Mouse (Mus musculus): ENCODE data around the gene Rab31. TPM values are rescaled to one million over a fixed set of nuclear protein-coding genes. Genes with fewer than 3 reads are reported as not detected.

The Rab31 gene
- polyA plus RNA-seq, 1 experiment from 2014 or later, result 60.8 TPM

GRCm38 (mm10) chr17:65726274-65726673, 46.3 kb downstream of the Rab31 start:
- H3K4me3 ChIP-seq, result no peak overlapping the region
- peak; percentile 38 for DNase-seq (ENCODE audit: low spot score)
- H3K36me3 ChIP-seq, result peaks cover 15% of the 10 kb centered on the region
- peaks cover 12% of the 10 kb centered on the region for H3K4me1 ChIP-seq (replicated peaks)
- no peaks in the 10 kb centered on the region for H3K9me3 ChIP-seq
- WGBS, result 85% methylated on average over 6 of the region's 6 CpGs
- H3K27ac ChIP-seq, result no peak overlapping the region
- no peaks in the 10 kb centered on the region for H3K27me3 ChIP-seq (ENCODE audit: insufficient read depth, poor library complexity, severe bottlenecking)

GRCm38 (mm10) chr17:65725814-65726213, 46.7 kb downstream of the Rab31 start:
- WGBS, result 44% methylated on average over 2 of the region's 2 CpGs
- no peak overlapping the region for H3K4me3 ChIP-seq
- H3K36me3 ChIP-seq, result peaks cover 18% of the 10 kb centered on the region
- H3K27me3 ChIP-seq (ENCODE audit: insufficient read depth, poor library complexity, severe bottlenecking), result no peaks in the 10 kb centered on the region
- peak overlapping the region; percentile 70; the same call in 1 of the 2 replicates for H3K27ac ChIP-seq
- DNase-seq (ENCODE audit: low spot score), result no peak
- no peaks in the 10 kb centered on the region for H3K9me3 ChIP-seq
- H3K4me1 ChIP-seq (replicated peaks), result peaks cover 12% of the 10 kb centered on the region

DNA sequence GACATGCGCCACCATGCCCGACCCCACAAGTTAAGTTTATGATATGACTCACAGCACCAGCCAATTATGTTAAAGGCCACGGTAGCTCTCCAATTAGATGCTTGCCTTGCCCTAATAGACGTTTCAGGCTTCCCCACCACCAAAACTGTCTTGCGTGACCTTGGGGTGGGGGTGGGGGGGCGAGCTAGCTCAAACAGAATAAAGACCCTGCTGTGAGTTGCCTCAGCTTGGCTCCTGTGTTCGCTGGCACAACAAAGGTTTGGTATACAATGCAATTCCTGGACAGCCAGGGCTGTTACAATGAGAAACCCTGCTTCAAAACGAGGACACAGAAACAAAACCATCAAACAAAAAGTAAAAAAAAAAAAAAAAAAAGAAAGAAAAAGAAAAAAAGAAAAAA, 47.2 kb downstream of the Rab31 start:
- peaks cover 12% of the 10 kb centered on the region for H3K4me1 ChIP-seq (replicated peaks)
- peaks cover 22% of the 10 kb centered on the region for H3K36me3 ChIP-seq
- H3K4me3 ChIP-seq, result no peak overlapping the region
- WGBS, result 38% methylated on average over 8 of the region's 8 CpGs
- peak; percentile 21 for DNase-seq (ENCODE audit: low spot score)
- H3K27ac ChIP-seq, result no peak overlapping the region
- no peaks in the 10 kb centered on the region for H3K9me3 ChIP-seq
- H3K27me3 ChIP-seq (ENCODE audit: insufficient read depth, poor library complexity, severe bottlenecking), result no peaks in the 10 kb centered on the region

GRCm38 (mm10) chr17:65724254-65724653, 48.3 kb downstream of the Rab31 start:
- WGBS, result 88% methylated on average over 11 of the region's 11 CpGs
- H3K4me1 ChIP-seq (replicated peaks), result peaks cover 12% of the 10 kb centered on the region

DNA sequence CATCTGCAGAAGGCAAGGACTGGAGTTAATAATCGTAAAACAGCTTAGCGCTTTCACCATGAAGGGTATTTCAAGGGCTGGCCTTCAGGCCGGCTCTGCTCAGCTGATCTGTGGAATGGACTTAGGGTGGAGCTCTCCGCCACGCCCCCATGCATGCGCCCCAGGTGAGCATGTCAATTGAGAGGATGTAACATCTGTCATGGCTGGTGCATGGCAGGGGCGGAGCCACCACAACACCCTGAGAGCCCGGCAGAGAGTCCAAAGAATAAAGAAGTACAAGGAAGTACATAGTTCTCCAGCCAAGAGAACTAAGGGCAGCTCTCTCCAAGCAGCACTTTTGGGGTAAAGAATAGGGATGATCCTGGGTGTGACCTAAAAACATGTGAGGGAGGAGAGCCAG, 48.9 kb downstream of the Rab31 start:
- Histone ChIP-seq H3K4me3 (no peak overlapping the region), H3K27me3 (ENCODE audit: insufficient read depth, poor library complexity, severe bottlenecking) (no peaks in the 10 kb centered on the region), H3K27ac (no peak overlapping the region), H3K36me3 (peaks cover 36% of the 10 kb centered on the region), H3K4me1 (replicated peaks) (peaks cover 12% of the 10 kb centered on the region), H3K9me3 (no peaks in the 10 kb centered on the region)
- WGBS, result 90% methylated on average over 8 of the region's 8 CpGs
- DNase-seq (ENCODE audit: low spot score), result no peak

More at GRCm38 (mm10) chr17:65724254-65724653, 48.3 kb downstream of the Rab31 start:
- Histone ChIP-seq H3K4me3 (no peak overlapping the region), H3K9me3 (no peaks in the 10 kb centered on the region), H3K36me3 (peaks cover 32% of the 10 kb centered on the region), H3K27me3 (ENCODE audit: insufficient read depth, poor library complexity, severe bottlenecking) (no peaks in the 10 kb centered on the region), H3K27ac (peak overlapping the region; percentile 46; the same call in 1 of the 2 replicates)
- DNase-seq (ENCODE audit: low spot score), result no peak

DNA sequence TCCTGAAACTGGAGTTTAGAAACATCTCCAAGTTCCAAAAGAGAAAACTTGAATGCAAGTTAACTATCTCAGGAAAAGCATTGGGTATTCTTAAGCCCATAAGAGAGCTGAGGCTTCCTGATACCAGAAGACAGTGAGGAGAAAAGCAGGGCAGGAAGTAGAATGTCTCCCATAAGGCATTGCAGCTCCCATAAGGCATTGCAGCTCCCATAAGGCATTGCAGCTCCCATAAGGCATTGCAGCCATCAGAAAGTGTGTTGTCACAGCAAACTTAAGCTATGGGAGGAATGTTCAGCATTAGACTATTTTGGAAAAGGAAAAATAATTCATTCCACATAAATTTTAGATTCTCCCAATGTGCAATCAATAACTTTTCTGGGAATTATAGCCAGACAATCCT, 51.2 kb downstream of the Rab31 start:
- Histone ChIP-seq H3K4me3 (no peak overlapping the region), H3K9me3 (no peaks in the 10 kb centered on the region), H3K4me1 (replicated peaks) (peaks cover 7% of the 10 kb centered on the region), H3K36me3 (peaks cover 43% of the 10 kb centered on the region), H3K27ac (no peak overlapping the region), H3K27me3 (ENCODE audit: insufficient read depth, poor library complexity, severe bottlenecking) (no peaks in the 10 kb centered on the region)
- no peak for DNase-seq (ENCODE audit: low spot score)

DNA sequence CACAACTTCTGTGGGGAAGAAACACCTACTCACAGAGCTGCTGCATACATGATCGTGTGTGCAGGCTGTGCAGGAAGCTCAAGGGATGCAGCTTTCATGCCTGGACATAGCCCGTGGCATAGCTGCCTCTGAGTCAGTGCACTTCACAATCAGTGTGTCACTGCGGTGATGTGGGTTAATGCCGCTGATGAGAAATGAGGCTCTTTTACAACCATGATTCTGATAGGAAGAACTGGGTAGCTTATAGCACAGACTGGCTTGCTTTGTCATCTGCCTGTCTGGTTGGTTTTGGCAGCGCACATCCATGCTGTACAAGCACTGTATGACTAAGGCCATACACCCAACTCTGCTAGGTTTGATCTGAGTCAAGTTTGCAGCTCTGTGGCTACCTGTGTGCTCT, 52.7 kb downstream of the Rab31 start:
- no peak for DNase-seq (ENCODE audit: low spot score)
- Histone ChIP-seq H3K27me3 (ENCODE audit: insufficient read depth, poor library complexity, severe bottlenecking) (no peaks in the 10 kb centered on the region), H3K36me3 (peaks cover 49% of the 10 kb centered on the region), H3K9me3 (no peaks in the 10 kb centered on the region), H3K4me3 (no peak overlapping the region), H3K4me1 (replicated peaks) (no peaks in the 10 kb centered on the region; the same call in 1 of the 2 replicates), H3K27ac (no peak overlapping the region)
- 90% methylated on average over 5 of the region's 5 CpGs for WGBS

- Histone ChIP-seq H3K27me3 (ENCODE audit: insufficient read depth, poor library complexity, severe bottlenecking) (no peaks in the 10 kb centered on the region), H3K27ac (no peak overlapping the region), H3K9me3 (no peaks in the 10 kb centered on the region), H3K36me3 (peaks cover 54% of the 10 kb centered on the region), H3K4me3 (no peak overlapping the region), H3K4me1 (replicated peaks) (0 out of 2 replicates have a peak, but pooled peaks cover 4% of the 10 kb centered on the region)
- WGBS, result 96% methylated on average over 2 of the region's 2 CpGs
- DNase-seq (ENCODE audit: low spot score), result no peak
These were observed 54.0 kb downstream of the Rab31 start for GRCm38 (mm10) chr17:65718578-65718977.

DNA sequence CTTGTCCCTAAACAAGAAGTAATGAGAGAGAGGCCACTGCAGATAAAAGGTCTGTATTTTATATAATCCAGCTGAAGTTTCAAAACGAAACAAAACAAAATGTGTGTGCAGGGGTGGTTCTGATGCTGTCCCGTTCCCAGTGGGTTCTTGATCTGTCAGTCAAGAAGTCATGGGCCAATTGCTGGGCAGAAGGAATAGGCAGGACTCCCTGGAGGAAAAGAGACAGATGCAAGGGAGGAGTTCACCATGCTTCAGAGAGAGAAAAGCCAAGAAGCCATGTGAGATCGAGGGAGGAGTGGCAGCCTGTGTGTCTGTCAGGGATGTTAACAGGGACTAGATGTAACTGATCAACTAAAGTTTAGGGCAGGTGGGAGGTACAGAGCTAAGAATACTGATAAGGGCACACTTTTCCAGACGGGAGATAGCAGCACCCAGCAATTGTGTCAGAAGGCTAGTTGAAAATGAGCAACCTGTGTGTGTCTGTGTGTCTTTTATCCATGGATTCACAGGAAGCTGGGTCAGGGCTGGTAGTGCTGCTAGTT, 54.8 kb downstream of the Rab31 start:
- 88% methylated on average over 4 of the region's 4 CpGs for WGBS
- no peak for DNase-seq (ENCODE audit: low spot score)
- Histone ChIP-seq H3K4me1 (replicated peaks) (0 out of 2 replicates have a peak, but pooled peaks cover 4% of the 10 kb centered on the region), H3K9me3 (no peaks in the 10 kb centered on the region; the same call in 1 of the 2 replicates), H3K27ac (no peak overlapping the region), H3K27me3 (ENCODE audit: insufficient read depth, poor library complexity, severe bottlenecking) (no peaks in the 10 kb centered on the region), H3K4me3 (no peak overlapping the region), H3K36me3 (peaks cover 57% of the 10 kb centered on the region)

DNA sequence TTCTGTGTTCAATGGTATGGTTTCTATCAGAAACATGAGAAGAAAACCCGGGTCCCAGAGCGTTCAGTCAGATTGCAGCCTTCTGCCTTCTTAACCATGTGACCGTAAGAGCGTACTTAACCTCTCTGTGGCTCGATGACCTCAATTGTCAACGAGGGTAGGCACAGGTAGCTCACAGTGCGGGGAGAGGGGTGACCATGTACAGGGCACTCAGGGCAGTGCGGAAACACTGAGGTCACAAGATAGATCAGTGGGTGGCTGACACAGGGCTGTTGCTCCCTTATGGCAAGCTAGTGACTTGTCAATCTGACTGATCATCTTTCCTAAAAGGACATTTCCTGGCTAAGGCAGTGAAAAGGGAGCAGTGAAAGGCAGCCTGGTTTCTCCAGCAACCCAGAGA, 58.5 kb downstream of the Rab31 start:
- Histone ChIP-seq H3K27ac (no peak overlapping the region), H3K4me3 (no peak overlapping the region), H3K4me1 (replicated peaks) (0 out of 2 replicates have a peak, but pooled peaks cover 4% of the 10 kb centered on the region), H3K27me3 (ENCODE audit: insufficient read depth, poor library complexity, severe bottlenecking) (no peaks in the 10 kb centered on the region), H3K9me3 (peaks cover 22% of the 10 kb centered on the region), H3K36me3 (peaks cover 53% of the 10 kb centered on the region)
- no peak for DNase-seq (ENCODE audit: low spot score)
- 73% methylated on average over 8 of the region's 8 CpGs for WGBS

- no peak overlapping the region for H3K4me3 ChIP-seq
- peaks cover 22% of the 10 kb centered on the region for H3K9me3 ChIP-seq
- H3K36me3 ChIP-seq, result peaks cover 47% of the 10 kb centered on the region
- no peak overlapping the region for H3K27ac ChIP-seq
- WGBS, result 95% methylated on average over 13 of the region's 13 CpGs
- no peaks in the 10 kb centered on the region for H3K27me3 ChIP-seq (ENCODE audit: insufficient read depth, poor library complexity, severe bottlenecking)
- H3K4me1 ChIP-seq (replicated peaks), result 0 out of 2 replicates have a peak, but pooled peaks cover 4% of the 10 kb centered on the region
- no peak for DNase-seq (ENCODE audit: low spot score)
These were observed 59.6 kb downstream of the Rab31 start for GRCm38 (mm10) chr17:65712861-65713535.

- Histone ChIP-seq H3K27ac (no peak overlapping the region), H3K36me3 (peaks cover 43% of the 10 kb centered on the region), H3K27me3 (ENCODE audit: insufficient read depth, poor library complexity, severe bottlenecking) (no peaks in the 10 kb centered on the region), H3K4me3 (no peak overlapping the region), H3K9me3 (peaks cover 22% of the 10 kb centered on the region), H3K4me1 (replicated peaks) (0 out of 2 replicates have a peak, but pooled peaks cover 4% of the 10 kb centered on the region)
- 95% methylated on average over 5 of the region's 5 CpGs for WGBS
- DNase-seq (ENCODE audit: low spot score), result no peak
These were observed 60.8 kb downstream of the Rab31 start for GRCm38 (mm10) chr17:65711779-65712178.

DNA sequence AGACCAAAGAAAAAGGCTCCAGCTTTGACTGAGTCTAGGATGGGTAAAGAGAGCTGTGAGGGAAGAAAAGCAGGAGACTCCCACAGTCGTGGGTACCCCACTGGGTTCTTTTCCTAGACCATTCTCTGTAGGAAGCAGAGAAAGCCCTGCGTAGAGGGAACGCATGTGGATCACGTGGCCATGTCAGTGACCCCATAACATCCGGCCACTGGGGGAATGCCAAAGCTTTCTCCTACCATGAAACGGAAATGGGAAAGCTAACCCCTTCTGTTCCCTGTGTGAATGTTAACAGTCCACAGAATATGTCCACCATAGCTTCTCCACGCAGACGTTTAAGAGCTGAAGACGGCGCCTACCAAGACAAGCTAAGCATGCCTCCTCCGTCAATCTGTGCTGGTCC, 62.0 kb downstream of the Rab31 start:
- no peak overlapping the region for H3K27ac ChIP-seq
- 0 out of 2 replicates have a peak, but pooled peaks cover 4% of the 10 kb centered on the region for H3K4me1 ChIP-seq (replicated peaks)
- peaks cover 22% of the 10 kb centered on the region for H3K9me3 ChIP-seq
- DNase-seq (ENCODE audit: low spot score), result no peak
- H3K27me3 ChIP-seq (ENCODE audit: insufficient read depth, poor library complexity, severe bottlenecking), result no peaks in the 10 kb centered on the region
- peaks cover 39% of the 10 kb centered on the region for H3K36me3 ChIP-seq
- 88% methylated on average over 11 of the region's 11 CpGs for whole genome bisulfite sequencing
- H3K4me3 ChIP-seq, result no peak overlapping the region

All from hindbrain, embryonic 10.5 days (tissue).